Mouse (Mus musculus): ENCODE results near the gene Mpg.

The Mpg gene

DNA sequence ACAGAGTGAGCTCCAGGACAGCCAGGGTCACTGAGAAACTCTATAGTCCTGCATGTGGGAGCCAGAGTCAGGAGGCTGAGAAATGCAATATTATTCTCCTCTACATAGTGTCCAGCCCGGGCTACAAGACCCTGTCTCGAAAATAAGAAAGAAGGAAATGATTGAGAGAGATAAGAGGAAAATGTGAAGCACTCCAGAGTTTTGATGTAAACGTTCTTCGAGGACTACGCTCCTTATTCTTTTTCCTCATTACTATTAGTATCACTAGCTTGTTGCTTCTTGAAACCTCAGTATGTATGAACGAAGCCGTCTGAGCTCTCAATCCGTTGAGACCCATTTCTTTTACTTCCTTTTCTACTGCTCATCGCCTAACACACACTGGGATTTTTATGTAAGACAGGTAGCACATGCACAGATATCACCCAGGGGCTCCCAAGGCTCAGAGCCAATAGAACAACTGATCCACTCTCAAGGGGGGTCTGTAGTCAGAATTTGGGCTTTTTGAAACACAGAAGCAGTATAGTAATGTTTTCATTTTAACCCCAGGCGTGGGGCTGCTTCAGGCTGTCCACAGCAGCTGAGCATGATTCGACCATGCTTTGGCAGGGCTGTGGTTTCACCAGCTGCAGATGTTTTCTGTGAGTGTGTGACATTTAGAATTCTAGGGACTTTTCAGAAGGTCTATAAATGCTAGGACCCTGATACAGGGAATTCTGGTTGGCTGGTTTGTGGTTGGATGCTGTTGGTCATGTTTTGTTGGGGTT, 24.2 kb upstream of the Mpg start:
- DNase-seq: no peak

GRCm38 (mm10) chr11:32205058-32205873, 21.0 kb upstream of the Mpg start, which contains the start of gene Snrnp25:
TSS of gene Snrnp25 (plus strand) at chr11:32205415.
- DNase-seq: peak; percentile 96 to 97

- DNase-seq: no peak
Observed at GRCm38 (mm10) chr11:32210623-32211022, 15.7 kb upstream of the Mpg start.

GRCm38 (mm10) chr11:32215372-32216162, 10.7 kb upstream of the Mpg start:
- DNase-seq: no peak

DNA sequence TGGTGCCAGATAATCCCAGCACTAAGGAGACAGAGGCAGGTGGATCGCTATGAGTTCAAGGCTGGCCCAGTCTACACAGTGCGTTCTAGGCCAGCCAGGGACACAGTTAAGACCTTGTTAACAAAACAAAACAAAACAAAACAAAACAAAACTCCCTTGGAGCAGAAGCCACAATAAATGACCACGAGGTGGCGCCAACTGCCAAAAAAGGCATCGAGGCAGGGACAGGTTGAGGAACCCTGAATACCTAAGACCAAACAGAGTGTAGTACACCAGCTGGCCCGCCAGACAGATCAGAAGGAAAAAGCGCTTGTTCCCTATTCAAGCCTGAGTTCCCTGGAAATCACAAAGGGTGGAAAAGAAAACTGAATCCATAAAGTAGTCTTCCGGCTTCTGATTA, 9.5 kb upstream of the Mpg start:
- peak; percentile 89 to 93 for DNase-seq

DNA sequence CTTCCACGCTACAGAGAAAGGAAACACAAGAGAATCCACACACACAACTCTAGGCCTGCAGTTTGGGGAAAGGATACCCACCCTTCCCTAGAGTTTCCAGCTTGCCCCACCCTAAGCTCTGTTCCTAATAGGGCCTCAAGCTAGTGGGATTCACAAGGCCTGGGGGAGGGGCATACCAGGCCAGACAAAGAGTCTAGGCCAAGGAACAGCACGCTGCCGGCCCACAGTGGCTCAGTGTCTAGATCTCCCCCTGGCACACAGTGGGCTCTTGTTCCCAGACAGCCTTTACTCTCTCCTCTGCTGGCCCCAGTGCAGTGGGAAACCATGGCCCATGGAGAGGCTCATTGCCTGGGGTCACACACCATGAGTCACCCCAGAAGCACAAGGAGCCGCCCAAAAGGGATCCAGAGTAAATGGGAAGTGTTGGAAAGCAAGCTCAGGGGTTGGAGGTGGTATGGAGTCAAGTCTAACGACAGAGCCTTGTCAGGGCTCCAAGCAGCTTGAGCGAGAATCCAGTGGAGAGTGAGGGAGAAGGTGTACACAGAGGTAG, 7.7 kb upstream of the Mpg start:
- peak; percentile 46 to 59 for DNase-seq

GRCm38 (mm10) chr11:32219287-32219686, 7.0 kb upstream of the Mpg start:
- DNase-seq: peak in 1 of 2 experiments; percentile 27

- peak in 1 of 2 experiments; percentile 44 for DNase-seq
Observed at GRCm38 (mm10) chr11:32220607-32221224, 5.6 kb upstream of the Mpg start.

DNA sequence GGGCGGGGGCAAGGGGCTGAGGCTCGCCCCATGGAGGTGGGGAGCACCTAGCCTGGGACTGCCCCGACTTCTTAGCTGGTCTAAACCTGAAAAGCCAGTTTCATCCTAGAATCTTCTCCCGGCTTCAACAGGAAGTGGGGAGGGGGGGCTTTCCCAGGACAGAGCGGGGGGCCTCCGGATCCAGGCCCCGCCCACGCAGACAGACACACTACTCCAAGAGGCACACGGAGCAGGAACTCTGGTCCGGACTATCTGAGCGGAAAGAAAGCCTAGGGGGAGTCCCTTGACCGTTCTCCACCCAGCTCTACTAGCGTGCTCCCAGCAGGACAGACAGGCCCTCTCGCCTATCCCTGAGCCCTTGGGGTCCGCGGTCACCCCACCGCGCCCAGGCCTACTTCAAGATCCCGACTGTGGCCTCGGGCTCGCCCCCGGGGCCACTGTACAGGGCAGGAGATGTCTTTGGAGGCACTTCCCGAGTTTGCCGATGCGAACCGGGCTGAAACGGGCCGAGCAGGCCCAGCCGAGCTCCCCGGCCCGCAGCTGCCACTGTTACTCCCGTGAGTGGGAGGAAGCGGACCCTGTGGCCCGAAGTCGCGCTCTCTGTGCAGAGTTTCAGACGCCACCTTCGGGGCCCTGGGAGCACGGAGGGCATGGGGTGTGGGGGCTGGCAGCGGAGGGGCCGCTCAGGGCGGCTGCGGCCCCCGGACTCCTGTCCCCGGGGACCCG, 4.9 kb upstream of the Mpg start:
- DNase-seq: peak; percentile 61 to 70

- DNase-seq: peak in 1 of 2 experiments; percentile 63
Observed at GRCm38 (mm10) chr11:32221951-32222409, 4.3 kb upstream of the Mpg start, which contains the start of gene Rhbdf1. TSS of gene Rhbdf1 (minus strand) at chr11:32222300.

DNA sequence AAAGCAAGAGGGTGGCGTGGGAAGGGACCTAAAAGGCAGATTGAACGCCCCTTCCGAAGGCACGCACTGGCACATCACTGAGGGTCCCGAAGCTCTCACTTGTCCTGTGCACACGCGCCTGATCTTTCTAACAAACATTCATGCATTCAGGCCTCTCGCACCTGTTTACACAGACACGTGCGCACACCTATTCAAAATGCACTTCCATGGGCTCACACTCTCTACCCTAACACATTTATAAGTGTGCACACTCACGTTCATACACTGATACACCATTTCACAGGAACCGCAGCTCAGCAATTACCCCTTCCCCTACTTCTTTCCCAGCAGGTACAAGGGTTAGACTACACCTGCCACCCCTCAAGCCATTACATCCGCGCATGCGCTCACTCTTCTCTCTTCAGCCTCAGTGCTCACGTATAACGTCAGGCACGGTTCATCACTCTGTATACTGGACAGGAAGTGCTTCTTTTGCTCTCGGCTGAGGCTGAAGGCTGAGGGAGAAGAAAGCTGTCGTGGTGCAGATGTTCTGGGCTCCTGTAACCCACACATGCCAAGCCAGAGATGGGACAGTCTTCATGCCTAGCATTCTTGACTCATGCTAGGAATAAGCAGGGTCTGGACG, 3.6 kb upstream of the Mpg start:
- DNase-seq: peak in 1 of 2 experiments; percentile 42

- DNase-seq: no peak
Observed at GRCm38 (mm10) chr11:32223297-32223967, 2.9 kb upstream of the Mpg start.

GRCm38 (mm10) chr11:32224468-32225139, 1.7 kb upstream of the Mpg start:
- DNase-seq: peak; percentile 79 to 83

GRCm38 (mm10) chr11:32225222-32226104, 842 bp upstream of the Mpg start:
- peak; percentile 44 to 55 for DNase-seq

DNA sequence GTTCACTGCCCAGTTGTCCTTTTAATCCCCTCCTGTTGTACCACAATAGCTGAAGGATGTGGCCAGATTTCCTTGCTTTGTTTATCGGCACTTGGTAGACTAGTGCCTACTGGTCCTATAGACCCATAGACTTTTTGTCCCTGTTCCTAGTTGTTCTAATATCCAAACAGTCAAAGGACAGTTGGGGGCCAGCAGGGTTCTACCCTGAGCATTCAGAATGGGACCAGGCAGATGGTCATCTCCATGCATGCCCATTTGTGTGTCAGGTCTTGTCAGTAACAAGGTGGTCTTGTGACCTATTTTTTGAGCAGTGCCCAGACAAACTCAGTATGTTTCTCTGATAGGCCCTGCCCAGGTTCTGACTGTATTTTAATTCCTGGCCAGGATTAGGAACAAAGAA, 736 bp downstream of the Mpg start:
- DNase-seq: peak; percentile 82

DNA sequence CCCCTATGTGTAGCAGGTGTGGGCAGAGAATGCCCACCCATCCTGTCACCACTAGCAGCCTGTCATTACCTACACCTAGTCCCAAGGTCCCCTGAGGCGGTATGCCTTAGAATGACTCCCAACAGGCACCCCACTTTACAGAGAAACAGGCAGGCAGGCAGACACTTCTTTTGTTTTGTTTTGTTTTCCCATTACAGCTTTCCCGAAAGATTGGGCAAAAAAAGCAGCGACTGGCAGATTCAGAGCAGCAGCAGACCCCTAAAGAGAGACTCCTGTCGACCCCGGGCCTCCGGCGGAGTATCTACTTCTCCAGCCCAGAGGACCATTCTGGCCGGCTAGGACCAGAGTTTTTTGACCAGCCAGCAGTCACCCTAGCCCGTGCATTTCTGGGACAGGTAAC, 1.2 kb downstream of the Mpg start:
- peak; percentile 39 to 56 for DNase-seq

GRCm38 (mm10) chr11:32228292-32228845, 2.1 kb downstream of the Mpg start:
- peak in 1 of 2 experiments; percentile 6 for DNase-seq

DNA sequence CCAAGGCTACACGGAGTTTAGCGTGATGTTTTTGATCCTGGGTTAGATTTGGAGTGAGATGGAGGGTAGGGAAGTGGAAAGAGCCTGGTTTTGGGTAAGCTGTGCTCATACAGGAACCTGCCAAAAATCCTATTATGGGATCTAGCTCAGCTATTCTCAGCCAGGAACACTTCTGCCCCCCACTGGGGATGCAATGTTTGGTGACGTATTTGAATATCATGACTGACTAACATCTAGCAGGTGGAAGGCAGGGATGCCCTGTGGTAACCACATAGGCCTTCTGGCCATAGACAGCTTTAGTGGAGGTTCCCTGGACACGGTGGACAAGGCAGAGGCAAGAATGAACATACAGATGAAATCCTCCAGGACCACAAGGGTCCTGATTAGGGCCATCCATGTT, 3.9 kb downstream of the Mpg start:
- DNase-seq: peak; percentile 57 to 61

Data from cerebellum, postnatal 10 days (tissue).